Mouse (Mus musculus): ENCODE results near the gene Esrra. TPM values are rescaled to one million over a fixed set of nuclear protein-coding genes. Genes with fewer than 3 reads are reported as not detected.

The Esrra gene
- polyA plus RNA-seq, 1 experiment = 0.55 TPM

- no peaks in the 10 kb centered on the region for H3K9me3 ChIP-seq (ENCODE audit: control insufficient read depth, low read length)
- TF ChIP-seq TAL1 (IDR thresholded peaks at IDR 0.05; ENCODE audit: low read length) = no peak
- TF ChIP-seq GATA1 (IDR thresholded peaks at IDR 0.05; ENCODE audit: low read length) = peak; percentile 34; the same call in 1 of the 2 replicates
- H3K4me3 ChIP-seq (replicated peaks) = peak overlapping the region; percentile 72
- H3K27me3 ChIP-seq (ENCODE audit: control insufficient read depth) = no peaks in the 10 kb centered on the region
- H3K36me3 ChIP-seq (ENCODE audit: control insufficient read depth) = peaks cover 27% of the 10 kb centered on the region
- H3K4me1 ChIP-seq (ENCODE audit: control insufficient read depth) = peaks cover 52% of the 10 kb centered on the region
Observed at GRCm38 (mm10) chr19:6952712-6953037, 31.1 kb upstream of the Esrra start.

GRCm38 (mm10) chr19:6951994-6952711 lies 30.5 kb upstream of the Esrra start:
- no peaks in the 10 kb centered on the region for H3K27me3 ChIP-seq (ENCODE audit: control insufficient read depth)
- H3K9me3 ChIP-seq (ENCODE audit: control insufficient read depth, low read length) = no peaks in the 10 kb centered on the region
- peak overlapping the region; percentile 72 for H3K4me3 ChIP-seq (replicated peaks)
- TF ChIP-seq TAL1 (IDR thresholded peaks at IDR 0.05; ENCODE audit: low read length) (no peak), GATA1 (IDR thresholded peaks at IDR 0.05; ENCODE audit: low read length) (no peak)
- H3K4me1 ChIP-seq (ENCODE audit: control insufficient read depth) = peaks cover 53% of the 10 kb centered on the region
- peaks cover 24% of the 10 kb centered on the region for H3K36me3 ChIP-seq (ENCODE audit: control insufficient read depth)

GRCm38 (mm10) chr19:6951381-6951968 lies 29.9 kb upstream of the Esrra start:
- peak overlapping the region; percentile 72 for H3K4me3 ChIP-seq (replicated peaks)
- H3K36me3 ChIP-seq (ENCODE audit: control insufficient read depth) = peaks cover 27% of the 10 kb centered on the region
- no peaks in the 10 kb centered on the region for H3K27me3 ChIP-seq (ENCODE audit: control insufficient read depth)
- no peaks in the 10 kb centered on the region for H3K9me3 ChIP-seq (ENCODE audit: control insufficient read depth, low read length)
- TF ChIP-seq GATA1 (IDR thresholded peaks at IDR 0.05; ENCODE audit: low read length) = no peak
- no peak for TF ChIP-seq TAL1 (IDR thresholded peaks at IDR 0.05; ENCODE audit: low read length)
- H3K4me1 ChIP-seq (ENCODE audit: control insufficient read depth) = peaks cover 54% of the 10 kb centered on the region

- peaks cover 58% of the 10 kb centered on the region for H3K4me1 ChIP-seq (ENCODE audit: control insufficient read depth)
- TF ChIP-seq TAL1 (IDR thresholded peaks at IDR 0.05; ENCODE audit: low read length) (no peak), GATA1 (IDR thresholded peaks at IDR 0.05; ENCODE audit: low read length) (no peak)
- peak overlapping the region; percentile 72 for H3K4me3 ChIP-seq (replicated peaks)
- peaks cover 30% of the 10 kb centered on the region for H3K36me3 ChIP-seq (ENCODE audit: control insufficient read depth)
- H3K9me3 ChIP-seq (ENCODE audit: control insufficient read depth, low read length) = no peaks in the 10 kb centered on the region
- no peaks in the 10 kb centered on the region for H3K27me3 ChIP-seq (ENCODE audit: control insufficient read depth)
Observed at GRCm38 (mm10) chr19:6950613-6951153, 29.1 kb upstream of the Esrra start.

- TF ChIP-seq GATA1 (IDR thresholded peaks at IDR 0.05; ENCODE audit: low read length) = no peak
- no peak for TF ChIP-seq TAL1 (IDR thresholded peaks at IDR 0.05; ENCODE audit: low read length)
- Histone ChIP-seq H3K4me1 (ENCODE audit: control insufficient read depth) (peaks cover 61% of the 10 kb centered on the region), H3K9me3 (ENCODE audit: control insufficient read depth, low read length) (no peaks in the 10 kb centered on the region), H3K36me3 (ENCODE audit: control insufficient read depth) (peaks cover 30% of the 10 kb centered on the region), H3K27me3 (ENCODE audit: control insufficient read depth) (no peaks in the 10 kb centered on the region), H3K4me3 (replicated peaks) (peak overlapping the region; percentile 72)
Observed at GRCm38 (mm10) chr19:6949951-6950350, 28.3 kb upstream of the Esrra start.

GRCm38 (mm10) chr19:6949532-6949931 lies 27.9 kb upstream of the Esrra start:
- peaks cover 28% of the 10 kb centered on the region for H3K36me3 ChIP-seq (ENCODE audit: control insufficient read depth)
- peaks cover 61% of the 10 kb centered on the region for H3K4me1 ChIP-seq (ENCODE audit: control insufficient read depth)
- TF ChIP-seq TAL1 (IDR thresholded peaks at IDR 0.05; ENCODE audit: low read length) = no peak

GRCm38 (mm10) chr19:6948186-6948585 lies 26.6 kb upstream of the Esrra start:
- H3K27me3 ChIP-seq (ENCODE audit: control insufficient read depth) = no peaks in the 10 kb centered on the region
- TF ChIP-seq TAL1 (IDR thresholded peaks at IDR 0.05; ENCODE audit: low read length) (no peak), GATA1 (IDR thresholded peaks at IDR 0.05; ENCODE audit: low read length) (no peak)
- H3K4me1 ChIP-seq (ENCODE audit: control insufficient read depth) = peaks cover 60% of the 10 kb centered on the region
- H3K9me3 ChIP-seq (ENCODE audit: control insufficient read depth, low read length) = no peaks in the 10 kb centered on the region
- H3K4me3 ChIP-seq (replicated peaks) = no peak overlapping the region
- H3K36me3 ChIP-seq (ENCODE audit: control insufficient read depth) = peaks cover 28% of the 10 kb centered on the region

More at GRCm38 (mm10) chr19:6949532-6949931, 27.9 kb upstream of the Esrra start:
- no peak overlapping the region for H3K4me3 ChIP-seq (replicated peaks)
- H3K27me3 ChIP-seq (ENCODE audit: control insufficient read depth) = no peaks in the 10 kb centered on the region
- H3K9me3 ChIP-seq (ENCODE audit: control insufficient read depth, low read length) = no peaks in the 10 kb centered on the region

GRCm38 (mm10) chr19:6947742-6948141 lies 26.1 kb upstream of the Esrra start:
- no peaks in the 10 kb centered on the region for H3K27me3 ChIP-seq (ENCODE audit: control insufficient read depth)
- peaks cover 28% of the 10 kb centered on the region for H3K36me3 ChIP-seq (ENCODE audit: control insufficient read depth)
- peaks cover 59% of the 10 kb centered on the region for H3K4me1 ChIP-seq (ENCODE audit: control insufficient read depth)
- no peaks in the 10 kb centered on the region for H3K9me3 ChIP-seq (ENCODE audit: control insufficient read depth, low read length)
- no peak overlapping the region for H3K4me3 ChIP-seq (replicated peaks)
- TF ChIP-seq TAL1 (IDR thresholded peaks at IDR 0.05; ENCODE audit: low read length) = no peak
- no peak for TF ChIP-seq GATA1 (IDR thresholded peaks at IDR 0.05; ENCODE audit: low read length)

GRCm38 (mm10) chr19:6943709-6944108 lies 22.1 kb upstream of the Esrra start:
- Histone ChIP-seq H3K4me1 (ENCODE audit: control insufficient read depth) (peaks cover 43% of the 10 kb centered on the region), H3K4me3 (replicated peaks) (no peak overlapping the region), H3K36me3 (ENCODE audit: control insufficient read depth) (peaks cover 28% of the 10 kb centered on the region), H3K9me3 (ENCODE audit: control insufficient read depth, low read length) (no peaks in the 10 kb centered on the region), H3K27me3 (ENCODE audit: control insufficient read depth) (no peaks in the 10 kb centered on the region)
- no peak for TF ChIP-seq GATA1 (IDR thresholded peaks at IDR 0.05; ENCODE audit: low read length)
- TF ChIP-seq TAL1 (IDR thresholded peaks at IDR 0.05; ENCODE audit: low read length) = no peak

Data from erythroblast, embryonic 14.5 days (primary cell).